Mouse (Mus musculus) CH12.LX (cell line): ENCODE measurements at regions not wholly inside any gene's neighbourhood (a gene's known extent, or its start where the extent isn't known, plus 50 kb on each side); places are given as distances from the start of the nearest gene placed in this dataset.

ENCODE experiments used
- DNase-seq: peaks from one replicate; pipeline ENCODE4 v3.0.0-alpha.2; 2013; ENCODE audit errors: extremely low read depth
- H3K27ac ChIP-seq: 2 replicates; pipeline ENCODE4 v1.5.1; 2012; ENCODE audit warnings: low read depth, mild to moderate bottlenecking, control low read depth, moderate library complexity; ENCODE audit not compliant: insufficient read depth
- H3K27me3 ChIP-seq: replicated peaks from 2 replicates; pipeline ENCODE3; 2012; ENCODE audit warnings: inconsistent platforms
- H3K36me3 ChIP-seq, 2 experiments: replicated peaks in 1 of 2; 2 replicates each; pipeline versions ENCODE3 to v1.6.1; 2012; ENCODE audit warnings: inconsistent platforms in 1 of 2, low read length in 1 of 2, mild to moderate bottlenecking in 1 of 2, mixed read lengths in 1 of 2, moderate library complexity in 1 of 2; ENCODE audit not compliant: control insufficient read depth in 1 of 2, insufficient read depth in 1 of 2
- H3K4me1 ChIP-seq, 2 experiments: 2 replicates each; pipeline ENCODE4 v1.6.1; 2012; ENCODE audit warnings: inconsistent platforms in 1 of 2, moderate library complexity in 1 of 2; ENCODE audit not compliant: insufficient read depth in 2 of 2, control insufficient read depth in 1 of 2
- H3K4me2 ChIP-seq: 2 replicates; pipeline ENCODE4 v1.6.1; 2012; ENCODE audit warnings: low read depth, mild to moderate bottlenecking, control low read depth; ENCODE audit not compliant: poor library complexity, insufficient read depth, severe bottlenecking
- H3K4me3 ChIP-seq, 3 experiments: fragments of 150-350 bp in 1 of 3; sonication (generic) in 1 of 3; replicated peaks in 1 of 3; 2 replicates each; pipeline versions ENCODE3 to v1.5.1; 2011 to 2012; ENCODE audit warnings: low read depth in 2 of 3, low read length in 2 of 3, mild to moderate bottlenecking in 2 of 3, moderate library complexity in 2 of 3, control low read depth in 1 of 3, improper control_type of control experiment in 1 of 3, inconsistent platforms in 1 of 3, mixed read lengths in 1 of 3; ENCODE audit not compliant: poor library complexity in 1 of 3
- H3K79me2 ChIP-seq: replicated peaks from 2 replicates; pipeline ENCODE4 v1.6.1; 2012; ENCODE audit warnings: mild to moderate bottlenecking, moderate library complexity; ENCODE audit not compliant: control insufficient read depth, poor library complexity, insufficient read depth, severe bottlenecking; ENCODE audit errors: extremely low read depth
- H3K9ac ChIP-seq: 2 replicates; pipeline ENCODE4 v1.6.1; 2012; ENCODE audit warnings: low read depth, mild to moderate bottlenecking, control low read depth, moderate library complexity; ENCODE audit not compliant: insufficient read depth
- H3K9me3 ChIP-seq: replicated peaks from 2 replicates; pipeline ENCODE3; 2012; ENCODE audit warnings: low read length, inconsistent platforms, mixed read lengths
- BHLHE40 ChIP-seq: IDR thresholded peaks from 2 replicates; pipeline ENCODE4 v1.6.1; 2011; ENCODE audit warnings: mild to moderate bottlenecking, low read depth, low read length, improper control_type of control experiment
- CHD1 ChIP-seq: IDR thresholded peaks from 2 replicates; pipeline ENCODE4 v1.6.1; 2012; ENCODE audit warnings: low read depth, low read length, improper control_type of control experiment, inconsistent platforms
- CHD2 ChIP-seq: IDR thresholded peaks from 2 replicates; pipeline ENCODE4 v1.6.1; 2011; ENCODE audit warnings: low read length, improper control_type of control experiment
- CTCF ChIP-seq, 2 experiments: IDR thresholded peaks in 1 of 2; conservative IDR thresholded peaks in 1 of 2; 2 replicates each; pipeline ENCODE4 v1.5.1; 2011 to 2012; ENCODE audit warnings: low read depth in 2 of 2, low read length in 2 of 2, improper control_type of control experiment in 1 of 2, inconsistent platforms in 1 of 2, mild to moderate bottlenecking in 1 of 2, moderate library complexity in 1 of 2
- E2F4 ChIP-seq: IDR thresholded peaks from 2 replicates; pipeline ENCODE4 v1.6.1; 2011; ENCODE audit warnings: low read depth, low read length, improper control_type of control experiment; ENCODE audit not compliant: insufficient replicate concordance
- ELF1 ChIP-seq: IDR thresholded peaks from 2 replicates; pipeline ENCODE4 v1.6.1; 2014; ENCODE audit warnings: low read depth, mild to moderate bottlenecking, inconsistent platforms, low read length, improper control_type of control experiment
- EP300 ChIP-seq: IDR thresholded peaks from 2 replicates; pipeline ENCODE4 v1.6.1; 2011; ENCODE audit warnings: low read length, improper control_type of control experiment
- ETS1 ChIP-seq: conservative IDR thresholded peaks from 2 replicates; pipeline ENCODE4 v1.6.1; 2012; ENCODE audit warnings: low read depth, mild to moderate bottlenecking, inconsistent platforms, low read length, improper control_type of control experiment, moderate library complexity
- GABPA ChIP-seq: IDR thresholded peaks from 2 replicates; pipeline ENCODE4 v1.6.1; 2012; ENCODE audit warnings: low read depth, low read length, improper control_type of control experiment, inconsistent platforms; ENCODE audit not compliant: insufficient replicate concordance
- HCFC1 ChIP-seq: IDR thresholded peaks from 2 replicates; pipeline ENCODE4 v1.6.1; 2012; ENCODE audit warnings: low read depth, mild to moderate bottlenecking, inconsistent platforms, low read length, improper control_type of control experiment
- IRF4 ChIP-seq: IDR thresholded peaks from 2 replicates; pipeline ENCODE4 v1.6.1; 2014; ENCODE audit warnings: low read depth, mild to moderate bottlenecking, inconsistent platforms, low read length, improper control_type of control experiment
- JUN ChIP-seq: IDR thresholded peaks from 2 replicates; pipeline ENCODE4 v1.6.1; 2011; ENCODE audit warnings: low read depth, mild to moderate bottlenecking, low read length, improper control_type of control experiment, moderate library complexity; ENCODE audit not compliant: insufficient read depth
- JUND ChIP-seq: conservative IDR thresholded peaks from 2 replicates; pipeline ENCODE4 v1.6.1; 2011; ENCODE audit warnings: low read depth, low read length, improper control_type of control experiment
- KAT2A ChIP-seq: IDR thresholded peaks from 2 replicates; pipeline ENCODE4 v1.6.1; 2012; ENCODE audit warnings: low read length, improper control_type of control experiment, inconsistent platforms; ENCODE audit not compliant: insufficient replicate concordance
- MAFK ChIP-seq: IDR thresholded peaks from 2 replicates; pipeline ENCODE4 v1.6.1; 2011; ENCODE audit warnings: low read length, improper control_type of control experiment; ENCODE audit not compliant: insufficient replicate concordance
- MAX ChIP-seq: IDR thresholded peaks from 2 replicates; pipeline ENCODE4 v1.6.1; 2011; ENCODE audit warnings: low read length, improper control_type of control experiment
- MAZ ChIP-seq: IDR thresholded peaks from 2 replicates; pipeline ENCODE4 v1.6.1; 2012; ENCODE audit warnings: low read depth, mild to moderate bottlenecking, inconsistent platforms, low read length, improper control_type of control experiment, moderate library complexity
- MEF2A ChIP-seq: IDR thresholded peaks from 2 replicates; pipeline ENCODE4 v1.6.1; 2014; ENCODE audit warnings: low read depth, mild to moderate bottlenecking, inconsistent platforms, low read length, improper control_type of control experiment, borderline replicate concordance
- MXI1 ChIP-seq: IDR thresholded peaks from 2 replicates; pipeline ENCODE4 v1.6.1; 2011; ENCODE audit warnings: mild to moderate bottlenecking, low read depth, low read length, improper control_type of control experiment
- MYC ChIP-seq: IDR thresholded peaks from 2 replicates; pipeline ENCODE4 v1.6.1; 2011; ENCODE audit warnings: low read depth, mild to moderate bottlenecking, improper control_type of control experiment, low read length
- NELFE ChIP-seq: IDR thresholded peaks from 2 replicates; pipeline ENCODE4 v1.6.1; 2011; ENCODE audit warnings: low read depth, low read length, improper control_type of control experiment
- NRF1 ChIP-seq: IDR thresholded peaks from 2 replicates; pipeline ENCODE4 v1.6.1; 2014; ENCODE audit warnings: low read depth, mild to moderate bottlenecking, inconsistent platforms, low read length, improper control_type of control experiment, moderate library complexity
- PAX5 ChIP-seq: IDR thresholded peaks from 2 replicates; pipeline ENCODE4 v1.6.1; 2012; ENCODE audit warnings: low read length, inconsistent platforms, mixed read lengths
- POLR2A ChIP-seq: IDR thresholded peaks from 2 replicates; pipeline ENCODE4 v1.6.1; 2011; ENCODE audit warnings: low read depth, mild to moderate bottlenecking, improper control_type of control experiment, low read length
- POLR2AphosphoS2 ChIP-seq: IDR thresholded peaks from 2 replicates; pipeline ENCODE4 v1.6.1; 2011; ENCODE audit warnings: low read depth, low read length, improper control_type of control experiment
- RAD21 ChIP-seq: IDR thresholded peaks from 2 replicates; pipeline ENCODE4 v1.6.1; 2011; ENCODE audit warnings: low read depth, mild to moderate bottlenecking, low read length, improper control_type of control experiment, moderate library complexity
- RCOR1 ChIP-seq: conservative IDR thresholded peaks from 2 replicates; pipeline ENCODE4 v1.6.1; 2012; ENCODE audit warnings: low read depth, mild to moderate bottlenecking, inconsistent platforms, low read length, improper control_type of control experiment
- SIN3A ChIP-seq: IDR thresholded peaks from 2 replicates; pipeline ENCODE4 v1.6.1; 2012; ENCODE audit warnings: low read length, improper control_type of control experiment, inconsistent platforms
- SMC3 ChIP-seq: IDR thresholded peaks from 2 replicates; pipeline ENCODE4 v1.6.1; 2011; ENCODE audit warnings: low read depth, low read length, improper control_type of control experiment
- TBP ChIP-seq: conservative IDR thresholded peaks from 2 replicates; pipeline ENCODE4 v1.6.1; 2011; ENCODE audit warnings: low read depth, low read length, improper control_type of control experiment
- TCF12 ChIP-seq: IDR thresholded peaks from 2 replicates; pipeline ENCODE4 v1.6.1; 2014; ENCODE audit warnings: low read depth, mild to moderate bottlenecking, inconsistent platforms, low read length, improper control_type of control experiment
- UBTF ChIP-seq: IDR thresholded peaks from 2 replicates; pipeline ENCODE4 v1.6.1; 2012; ENCODE audit warnings: low read depth, mild to moderate bottlenecking, inconsistent platforms, low read length, improper control_type of control experiment, moderate library complexity
- USF1 ChIP-seq: IDR thresholded peaks from 2 replicates; pipeline ENCODE4 v1.6.1; 2014; ENCODE audit warnings: low read depth, mild to moderate bottlenecking, inconsistent platforms, low read length, improper control_type of control experiment
- USF2 ChIP-seq: conservative IDR thresholded peaks from 2 replicates; pipeline ENCODE4 v1.6.1; 2011; ENCODE audit warnings: low read depth, low read length, improper control_type of control experiment
- ZC3H11A ChIP-seq: IDR thresholded peaks from 2 replicates; pipeline ENCODE4 v1.6.1; 2012; ENCODE audit warnings: low read depth, mild to moderate bottlenecking, inconsistent platforms, low read length, improper control_type of control experiment
- ZKSCAN1 ChIP-seq: IDR thresholded peaks from 2 replicates; pipeline ENCODE4 v1.6.1; 2012; ENCODE audit warnings: low read depth, inconsistent platforms, low read length, improper control_type of control experiment, borderline replicate concordance
- ZMIZ1 ChIP-seq: IDR thresholded peaks from 2 replicates; pipeline ENCODE4 v1.6.1; 2012; ENCODE audit warnings: low read depth, mild to moderate bottlenecking, inconsistent platforms, low read length, improper control_type of control experiment
- ZNF384 ChIP-seq: IDR thresholded peaks from 2 replicates; pipeline ENCODE4 v1.6.1; 2012; ENCODE audit warnings: low read depth, low read length, improper control_type of control experiment, inconsistent platforms
- dilution Hi-C: fragments of 300-500 bp; cut with MboI; formaldehyde crosslinking; loops from 2 replicates; pipeline ENCODE4 v1.14.3; 2020; ENCODE audit warnings: low sequenced_read_pairs; ENCODE audit not compliant: extremely low pct_unique_long_range_greater_than_20kb, extremely low pct_ligation_motif_present
- in situ Hi-C: fragments of 300-500 bp; cut with MboI; formaldehyde crosslinking; loops from 3 replicates; pipeline ENCODE4 v1.14.3; 2019; ENCODE audit warnings: low sequenced_read_pairs, low pct_ligation_motif_present, low pct_unique_long_range_greater_than_20kb, mixed read lengths

DNA sequence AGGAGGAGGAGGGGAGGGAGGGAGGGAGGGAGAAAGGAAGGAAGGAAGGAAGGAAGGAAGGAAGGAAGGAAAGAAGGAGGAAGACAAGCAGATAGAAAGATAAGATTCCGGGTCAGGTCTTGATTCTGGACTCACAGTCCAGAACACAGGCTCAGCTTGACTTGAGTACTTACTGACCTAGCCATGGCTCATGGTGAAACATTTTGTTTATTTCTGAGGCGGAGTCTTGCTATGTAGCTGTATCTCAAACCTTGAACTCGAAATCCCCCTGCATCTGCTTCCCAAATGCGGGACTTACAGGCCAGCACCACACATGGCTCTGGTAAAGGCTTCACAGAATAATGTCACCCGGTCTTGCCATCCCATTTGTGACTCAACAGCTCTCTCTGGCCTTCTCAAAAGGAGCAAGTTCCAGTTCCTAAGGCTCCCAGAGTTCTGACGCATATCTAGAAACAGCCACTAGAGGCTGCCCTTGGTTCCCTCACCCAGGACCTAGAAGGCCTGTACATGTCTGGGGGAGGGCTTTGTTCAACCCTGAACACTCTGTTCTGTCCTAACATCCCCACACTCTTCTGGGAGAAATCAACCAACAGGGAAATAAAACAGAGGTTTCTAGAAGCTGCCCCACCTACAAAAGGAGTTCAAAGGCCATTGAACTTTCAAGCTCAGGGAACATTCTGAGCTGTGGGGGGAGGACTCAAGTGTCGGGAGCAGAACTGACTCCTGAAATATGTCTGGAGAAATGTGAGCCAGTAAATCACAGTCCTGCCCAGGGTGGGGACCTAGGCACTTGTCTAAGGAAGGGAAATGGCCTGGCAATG, 56.2 kb upstream of the Akap13 start:
- Histone ChIP-seq H3K4me3 (no peak overlapping the region), H3K79me2 (no peaks in the 10 kb centered on the region), H3K36me3 (no peaks in the 10 kb centered on the region), H3K9ac (no peak overlapping the region), H3K4me1 (peaks cover 7 to 29% of the 10 kb centered on the region in 2 experiments), H3K9me3 (peaks cover 3% of the 10 kb centered on the region), H3K27me3 (no peaks in the 10 kb centered on the region), H3K27ac (no peak overlapping the region), H3K4me2 (no peak overlapping the region)
- peak; percentile 82 for DNase-seq
- dilution Hi-C loops (no loop called here), in situ Hi-C loops (loop anchor here (25.0 kb wide), 1 partner anchor 313 kb away; no protein-coding TSS in a partner anchor)
- TF ChIP-seq MAX (no peak), SIN3A (no peak), KAT2A (no peak), ELF1 (0 out of 2 replicates have a peak, but pooled peaks have one; percentile 16), SMC3 (peak; percentile 89), BHLHE40 (no peak), NRF1 (no peak), RAD21 (peak; percentile 92), MXI1 (no peak), ZNF384 (no peak), EP300 (no peak), ETS1 (no peak), NELFE (no peak; the same call in 1 of the 2 replicates), JUN (no peak), UBTF (no peak), E2F4 (no peak), ZC3H11A (peak; percentile 73), POLR2A (no peak), IRF4 (peak; percentile 56), CHD1 (no peak), PAX5 (no peak), HCFC1 (no peak; the same call in 1 of the 2 replicates), TBP (no peak), MAFK (no peak), TCF12 (peak; percentile 40; the same call in 1 of the 2 replicates), RCOR1 (no peak), ZMIZ1 (no peak), CTCF (conservative IDR thresholded peaks at IDR 0.05 in 1 of 2, IDR thresholded peaks at IDR 0.05 in 1 of 2; ENCODE audit: low read depth in 2 of 2, low read length in 2 of 2) (peak; percentile 83 to 94), ZKSCAN1 (no peak), JUND (0 out of 2 replicates have a peak, but pooled peaks have one; percentile 17), GABPA (no peak), MAZ (no peak; the same call in 1 of the 2 replicates), MEF2A (no peak; the same call in 1 of the 2 replicates), MYC (peak; percentile 31; the same call in 1 of the 2 replicates), USF2 (no peak), USF1 (no peak), CHD2 (no peak), POLR2AphosphoS2 (no peak)
